Mouse (Mus musculus) G1E-ER4 (cell line): ENCODE measurements around the gene Tspan13. TPM values are rescaled to one million over a fixed set of nuclear protein-coding genes. Genes with fewer than 3 reads are reported as not detected.

Source experiments
- GATA1 ChIP-seq: IDR thresholded peaks from one replicate; pipeline ENCODE4 v1.8.0; 2012; ENCODE audit warnings: low read length, inconsistent platforms
- polyA plus RNA-seq: library from polyadenylated mRNA; stranded (reverse); fragments of >175 nt; gene quantifications from 2 replicates; pipeline ENCODE4 v1.2.3, GENCODE M21; 2012

Tspan13 gene
- polyA plus RNA-seq = not detected in 2 replicates

DNA sequence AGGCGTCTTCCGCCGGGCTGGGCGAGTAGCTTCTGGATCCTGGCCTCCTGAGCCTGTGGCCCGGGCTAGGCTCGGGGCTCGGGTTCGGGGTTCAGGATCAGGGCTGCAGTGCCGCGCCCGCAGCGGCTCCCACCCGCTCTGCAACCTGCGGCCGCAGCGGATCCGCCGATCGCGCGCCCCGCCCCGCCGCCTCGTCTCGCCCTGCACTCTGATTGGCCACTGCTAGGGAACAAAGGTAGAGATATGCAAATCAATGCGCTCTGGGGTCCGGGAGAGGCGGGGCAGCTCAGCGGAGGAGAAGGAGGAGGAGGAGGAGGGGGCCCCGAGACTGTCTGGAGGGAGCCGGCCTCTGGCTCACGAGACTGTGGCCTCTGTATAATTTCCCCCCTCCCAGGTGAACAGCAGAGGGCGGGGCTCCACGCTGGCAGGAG lies at the start of gene Tspan13:
Gene Tspan13, minus strand, starts transcription at position 153 of the 431 bp plus-strand sequence.
- no peak for TF ChIP-seq GATA1

DNA sequence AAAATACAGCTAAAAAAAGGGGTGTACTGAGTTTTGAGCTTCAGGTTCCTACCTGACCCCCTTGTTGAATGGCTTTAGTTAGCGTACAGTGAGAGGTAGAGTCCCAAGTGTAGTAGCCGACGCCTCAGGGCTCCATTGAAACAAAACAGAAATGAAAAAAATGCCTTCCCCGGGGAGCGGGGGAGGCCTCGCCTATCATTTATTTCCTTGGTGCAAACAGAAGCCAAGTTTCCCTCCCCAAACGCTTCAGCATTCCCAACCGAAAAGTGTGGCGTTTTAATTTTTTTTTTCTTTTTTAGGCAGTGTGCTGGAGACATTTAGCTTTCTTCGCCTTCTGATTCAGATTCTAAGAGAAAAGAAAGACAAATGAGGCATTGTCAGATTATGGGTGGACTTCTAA lies 49.7 kb upstream of the Tspan13 start:
- TF ChIP-seq GATA1 = no peak

DNA sequence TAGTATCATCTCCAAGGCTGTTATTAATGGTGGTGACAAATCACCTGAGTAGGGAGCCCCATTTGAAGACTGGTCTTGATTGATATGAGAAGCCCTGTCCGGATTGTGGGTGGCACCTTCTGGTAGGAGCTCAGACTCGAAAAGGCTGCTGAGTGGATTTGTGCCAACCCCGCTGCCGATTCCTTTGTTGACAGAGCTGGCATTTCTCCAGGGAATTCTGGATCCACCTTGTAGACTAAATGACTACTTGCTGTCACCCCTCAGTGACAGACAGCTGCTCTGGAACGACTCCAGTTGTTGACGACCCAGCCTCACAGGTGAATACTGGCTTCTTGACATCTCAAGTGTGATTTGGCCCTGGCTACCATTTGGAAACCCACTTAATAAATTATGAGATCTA lies 46.9 kb upstream of the Tspan13 start:
- TF ChIP-seq GATA1 = no peak

DNA sequence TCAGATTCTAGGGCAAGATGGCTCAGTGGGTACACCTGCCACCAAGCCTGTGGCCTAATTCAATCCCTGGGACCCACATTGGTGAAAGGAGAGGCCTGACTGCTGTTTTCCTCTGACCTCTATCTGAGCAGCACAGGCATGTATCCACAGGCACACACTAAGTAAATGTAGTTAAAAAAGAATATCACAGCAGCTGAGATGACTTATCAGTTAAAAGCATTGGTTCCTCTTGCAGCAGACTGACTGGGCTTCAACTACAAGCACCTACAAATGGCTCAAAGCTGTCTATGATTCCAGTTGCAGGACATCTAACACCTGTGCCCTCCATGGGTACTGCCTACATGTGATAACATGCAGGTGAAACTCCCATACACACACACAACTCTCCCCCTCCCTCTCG lies 46.5 kb upstream of the Tspan13 start:
- TF ChIP-seq GATA1 = no peak

DNA sequence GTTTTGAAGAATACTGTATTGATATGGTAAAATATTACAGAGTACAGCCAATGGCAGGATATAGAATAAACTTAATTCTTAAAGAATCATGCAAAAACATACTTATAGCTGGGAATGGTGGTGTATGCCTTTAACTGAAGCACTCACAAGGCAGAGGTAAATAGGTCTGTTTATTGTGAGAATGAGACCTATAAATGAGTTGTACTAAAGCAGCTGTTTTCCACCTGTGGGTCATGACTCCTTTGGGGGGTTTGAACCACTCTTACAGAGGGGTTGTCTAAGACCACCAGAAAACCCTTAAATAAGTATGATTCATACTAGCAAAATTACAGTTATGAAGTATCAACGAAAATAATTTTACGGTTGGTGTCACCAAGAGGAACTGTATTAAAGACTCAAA lies 43.1 kb upstream of the Tspan13 start:
- TF ChIP-seq GATA1 = no peak

DNA sequence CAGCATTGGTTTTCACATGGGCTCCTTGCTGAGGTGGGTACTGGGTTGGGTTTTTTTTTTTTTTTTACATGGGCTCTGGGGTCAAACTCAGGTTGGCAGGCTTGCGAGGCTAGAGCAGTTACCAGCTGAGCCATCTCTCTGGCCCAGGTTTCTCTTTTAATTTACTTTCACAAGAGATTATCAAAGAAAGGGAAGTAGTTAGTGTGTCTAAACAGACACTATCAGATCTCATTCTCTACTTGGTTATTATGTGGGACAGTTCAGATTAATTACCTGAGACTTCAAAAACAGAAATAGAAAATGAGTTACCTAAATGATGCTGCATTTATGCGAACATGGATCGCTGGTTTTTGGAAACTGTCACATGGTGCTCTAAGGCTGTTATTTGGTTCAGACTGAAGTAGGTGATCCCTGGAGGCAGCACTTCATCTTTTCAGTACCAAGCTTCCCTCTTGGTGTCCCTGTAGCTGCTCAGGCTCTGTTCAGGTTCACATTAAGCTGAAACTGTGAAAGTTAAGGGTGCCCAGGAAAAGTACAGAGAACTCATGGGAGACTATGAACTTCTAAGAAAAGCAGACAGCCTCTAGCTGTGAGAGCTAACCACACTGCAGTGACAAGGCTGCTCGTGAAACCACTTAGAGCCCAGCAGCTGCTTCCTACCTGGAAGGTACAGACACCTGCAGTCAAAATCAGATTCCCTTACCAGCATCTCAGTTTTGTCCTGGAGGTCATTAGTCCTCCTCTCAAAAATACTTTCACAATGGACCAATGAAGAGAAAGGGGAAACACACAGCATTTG lies 36.0 kb upstream of the Tspan13 start:
- TF ChIP-seq GATA1 = no peak

DNA sequence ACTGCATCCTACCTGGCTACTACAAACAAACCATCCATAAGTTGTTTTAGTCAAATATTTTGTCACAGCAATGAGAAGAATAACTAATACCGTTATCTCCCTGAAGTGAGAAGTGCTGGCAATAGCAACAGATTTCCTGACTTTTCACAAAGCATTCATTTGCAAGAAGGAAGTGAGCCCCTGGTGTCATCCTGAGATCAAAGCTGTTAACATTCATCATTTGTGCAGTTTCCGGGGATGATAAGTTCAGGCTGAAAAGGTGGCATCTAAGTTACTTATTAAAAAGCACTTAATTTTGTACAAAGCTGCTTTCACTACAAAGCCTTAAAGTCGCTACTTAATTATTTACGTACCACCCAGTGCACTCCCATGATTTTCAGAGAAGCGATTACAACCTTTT lies 30.6 kb upstream of the Tspan13 start:
- no peak for TF ChIP-seq GATA1

DNA sequence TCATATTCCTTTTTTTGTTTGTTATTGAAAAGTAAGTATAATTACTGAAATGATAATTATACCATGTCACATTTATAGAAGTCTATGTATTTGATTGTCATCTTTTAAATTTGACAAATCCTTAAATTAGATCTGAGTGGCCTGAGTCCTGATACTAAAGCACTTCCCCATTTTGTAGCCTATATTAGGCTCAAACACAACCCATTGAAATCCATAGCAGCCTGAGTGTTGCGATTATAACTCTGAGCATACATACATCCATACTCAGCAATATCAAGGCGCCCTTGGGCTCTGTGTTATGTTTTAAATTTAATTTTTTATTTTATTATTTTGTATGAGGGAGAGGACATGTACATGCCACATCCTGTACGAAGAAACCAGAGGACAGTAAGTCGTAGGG lies 27.9 kb upstream of the Tspan13 start:
- TF ChIP-seq GATA1 = no peak

DNA sequence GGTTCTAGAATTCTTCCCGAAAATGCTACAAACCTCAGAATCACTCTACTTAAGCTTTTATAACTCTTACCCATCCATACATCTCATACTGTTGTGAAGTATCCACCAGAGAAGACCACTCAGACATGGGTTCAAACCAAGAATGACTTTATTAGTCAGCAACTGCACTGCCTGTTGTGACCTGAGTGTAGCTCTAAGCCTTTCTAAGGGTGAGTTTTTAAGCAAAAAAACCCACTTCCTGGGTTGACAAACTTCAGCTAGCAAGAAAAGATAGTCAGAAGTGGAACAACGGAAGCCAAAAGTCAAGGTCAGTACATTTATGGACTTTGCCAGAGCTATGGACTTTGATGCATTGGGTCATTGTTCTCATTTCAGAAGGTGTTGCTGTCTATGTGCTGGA lies 25.2 kb upstream of the Tspan13 start:
- TF ChIP-seq GATA1 = no peak

DNA sequence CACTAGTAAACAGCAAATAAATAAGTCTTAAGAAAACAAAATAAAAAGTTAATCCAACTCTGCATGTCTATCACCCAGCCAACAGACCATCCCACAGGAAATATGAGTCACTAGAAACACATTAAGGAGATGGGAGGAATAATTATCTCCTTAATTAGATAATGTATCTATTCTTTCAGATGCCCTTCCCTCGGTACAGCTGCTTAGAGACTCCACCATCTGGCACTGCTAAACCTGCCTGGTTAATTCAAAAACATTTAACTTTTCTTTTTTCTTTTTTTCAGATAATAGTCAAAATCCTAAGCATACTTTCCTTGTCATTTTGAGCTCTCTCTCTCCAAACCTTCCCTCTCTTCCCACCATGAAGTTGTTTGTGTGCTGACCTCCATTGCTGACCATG lies 23.6 kb upstream of the Tspan13 start:
- TF ChIP-seq GATA1 = no peak

DNA sequence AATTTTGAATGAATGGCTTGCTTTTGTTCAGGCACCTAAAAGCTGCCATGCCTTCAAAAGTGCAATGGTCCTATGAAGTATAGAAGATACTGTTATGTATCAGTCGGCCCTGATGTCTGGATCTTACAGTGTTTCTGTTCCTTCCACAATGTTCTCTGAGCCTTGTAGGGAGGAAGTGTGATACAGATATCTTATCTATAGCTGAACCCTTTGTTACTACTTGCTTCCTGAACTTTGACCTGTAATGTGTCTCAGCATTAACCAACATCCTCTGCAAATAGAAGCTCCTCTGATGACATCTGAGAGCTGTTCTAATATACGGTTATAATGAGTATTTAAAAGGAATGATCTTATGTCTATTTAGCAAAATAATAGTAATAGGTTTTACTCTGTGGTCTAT lies 15.4 kb upstream of the Tspan13 start:
- no peak for TF ChIP-seq GATA1

DNA sequence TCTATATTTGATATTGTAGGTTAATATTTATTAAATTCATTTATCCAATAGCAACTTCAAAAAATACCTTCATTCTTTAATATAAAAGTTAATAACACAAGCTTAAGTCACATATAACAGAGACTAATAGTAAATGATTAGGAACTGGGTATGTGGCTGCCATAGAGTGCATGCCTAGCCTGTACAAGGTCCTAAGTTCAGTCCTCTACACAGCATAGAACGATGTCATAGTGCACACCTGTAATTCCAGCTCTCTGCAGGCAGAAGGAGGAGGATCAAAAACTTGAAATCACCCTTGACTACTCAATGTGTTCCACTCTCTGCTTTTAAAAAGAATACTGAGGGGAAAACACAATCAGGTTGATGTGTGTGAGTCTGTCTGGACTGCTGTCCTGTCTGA lies 8.0 kb upstream of the Tspan13 start:
- no peak for TF ChIP-seq GATA1

DNA sequence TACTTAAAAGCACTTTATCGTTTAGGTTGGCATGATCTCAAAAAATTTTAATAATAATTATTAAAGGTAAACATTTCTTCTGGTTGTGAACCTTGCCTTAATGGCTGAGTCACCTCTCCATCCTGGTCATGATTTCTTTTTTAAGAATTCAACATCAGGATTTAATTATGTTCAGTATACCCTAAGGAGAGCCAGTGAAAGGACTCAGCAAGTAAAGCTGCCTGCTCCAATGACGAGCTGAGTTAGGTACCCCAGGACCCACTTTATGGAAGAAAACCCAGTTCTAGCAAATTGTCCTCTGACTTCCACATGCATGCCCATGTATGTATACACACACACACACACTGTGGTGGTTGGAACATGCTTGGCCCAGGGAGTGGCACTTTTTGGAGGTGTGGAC lies 5.3 kb upstream of the Tspan13 start:
- TF ChIP-seq GATA1 = no peak

DNA sequence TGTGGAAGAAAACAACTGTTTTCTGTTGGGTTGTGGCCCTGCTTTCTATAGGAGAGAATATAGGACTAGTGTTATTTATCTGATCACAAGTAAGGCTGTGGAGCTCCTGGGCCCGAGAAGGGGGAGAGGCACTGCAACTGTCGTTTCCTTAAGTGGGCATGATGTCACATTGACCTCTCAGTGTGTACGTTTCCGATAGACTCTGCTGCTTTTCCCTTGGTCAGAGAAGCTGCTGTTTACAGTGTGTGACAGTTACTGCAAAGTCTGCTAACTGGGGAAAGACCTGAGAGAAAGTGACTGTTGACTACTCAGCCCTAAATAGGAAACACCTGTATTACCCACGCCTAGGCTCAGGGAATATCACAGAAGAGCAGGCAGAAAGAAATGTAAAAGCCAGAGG lies 3.9 kb upstream of the Tspan13 start:
- no peak for TF ChIP-seq GATA1

DNA sequence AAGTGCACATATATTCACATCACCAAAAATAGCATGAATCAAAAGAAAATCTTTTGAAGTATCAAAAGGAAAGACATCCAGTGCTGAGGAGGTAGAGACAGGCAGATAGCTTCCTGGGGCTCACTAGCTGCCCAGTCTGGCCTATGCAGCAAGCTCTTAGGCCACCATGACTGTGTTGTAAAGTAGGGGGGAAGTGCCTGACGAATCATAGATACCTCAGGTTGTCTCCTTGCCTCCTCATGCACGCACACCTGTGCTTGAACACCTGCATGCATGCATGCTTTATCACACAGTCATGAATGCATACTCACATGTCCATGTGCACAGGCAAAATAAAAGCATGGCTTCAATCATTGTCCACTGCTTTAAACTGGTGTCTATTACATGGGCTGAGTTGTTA lies 2.4 kb upstream of the Tspan13 start:
- no peak for TF ChIP-seq GATA1

DNA sequence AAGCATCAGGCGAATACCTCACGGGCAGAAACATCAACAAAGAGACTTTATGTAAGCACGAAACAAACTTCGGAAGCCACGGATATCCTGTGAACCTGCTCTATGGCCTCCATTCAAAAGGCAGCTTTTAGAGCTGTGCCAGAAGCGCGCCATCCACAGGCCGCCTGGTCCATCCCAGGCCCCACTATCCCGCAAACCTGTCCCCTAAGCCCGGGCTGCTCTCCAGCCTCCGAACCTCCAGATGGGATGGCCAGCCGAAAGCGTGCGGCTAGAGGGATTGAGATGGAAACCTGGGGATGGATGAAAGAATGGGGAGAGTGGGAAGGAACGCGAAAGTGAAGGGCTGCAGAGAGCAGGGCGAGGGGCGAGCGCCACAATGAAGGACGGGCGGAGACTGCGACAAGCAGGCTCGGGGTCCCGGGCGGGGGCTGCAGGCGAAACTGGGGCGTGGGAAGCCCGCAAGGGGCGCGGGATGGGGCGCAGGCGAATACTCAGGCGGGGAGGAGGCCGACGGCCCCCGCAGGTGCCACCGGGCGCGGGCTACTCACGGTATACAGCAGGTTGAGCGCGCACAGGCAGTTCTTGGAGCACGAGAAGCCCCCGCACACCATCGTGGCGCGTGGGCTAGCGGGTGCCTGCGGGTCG lies 475 bp downstream of the Tspan13 start:
- TF ChIP-seq GATA1 = no peak

DNA sequence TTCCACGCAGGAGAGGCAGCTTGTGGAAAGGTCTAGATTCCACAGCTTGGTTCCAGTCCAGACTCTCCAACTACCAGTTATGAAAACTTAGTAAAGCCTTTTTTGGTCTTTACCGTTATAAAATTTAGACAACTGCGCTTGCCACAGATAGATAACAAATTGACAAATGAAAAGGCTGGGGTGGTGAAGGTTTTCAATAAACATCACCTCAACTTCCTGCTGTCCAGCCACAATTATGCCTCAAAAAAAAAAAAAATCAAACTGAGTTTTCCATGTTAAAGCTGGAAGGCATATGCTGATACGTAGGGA lies 1.1 kb downstream of the Tspan13 start:
- no peak for TF ChIP-seq GATA1
